Comparison of ENCODE assay signal across 7 mouse cellular contexts in the genomic region with DNA sequence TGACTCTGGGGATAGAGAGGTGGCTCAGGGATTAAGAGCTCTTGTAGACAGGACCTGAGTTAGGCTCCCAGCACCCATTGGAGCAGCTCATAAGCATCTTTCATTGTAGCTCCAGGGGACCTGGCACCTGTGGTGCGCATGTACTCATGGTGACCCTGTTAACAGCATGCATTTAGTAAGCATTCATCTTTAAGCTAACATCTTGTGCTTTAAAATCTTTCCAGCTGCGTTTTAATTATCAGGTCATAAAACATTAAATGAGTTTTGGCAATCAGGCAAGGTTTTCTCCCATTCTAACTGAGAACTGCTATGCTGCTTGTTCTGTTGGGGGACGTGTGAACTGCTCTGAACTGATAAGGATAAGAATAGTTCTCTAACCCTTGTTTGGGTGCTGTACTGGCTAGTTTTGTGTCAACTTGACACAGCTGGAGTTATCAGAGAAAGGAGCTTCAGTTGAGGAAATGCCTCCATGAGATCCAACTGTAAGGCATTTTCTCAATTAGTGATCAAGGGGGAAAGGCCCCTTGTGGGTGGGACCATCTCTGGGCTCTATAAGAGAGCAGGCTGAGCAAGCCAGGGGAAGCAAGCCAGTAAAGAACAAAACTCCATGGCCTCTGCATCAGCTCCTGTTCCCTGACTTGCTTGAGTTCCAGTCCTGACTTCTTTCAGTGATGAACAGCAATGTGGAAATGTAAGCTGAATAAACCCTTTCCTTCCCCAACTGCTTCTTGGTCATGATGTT.
DNase-seq lines count a peak whose midpoint lies in the region; ATAC-seq and TF ChIP-seq lines count a peak whose summit lies in the region.
"Not testable (repeated sequence)": the region's sequence is repeated elsewhere in the genome, so short reads cannot be mapped to it uniquely, and the experiment has no call there.

No protein-coding gene starts in this region.

- peaks cover 41% of the 10 kb centered on the region for H3K4me1 ChIP-seq in G1E (ENCODE audit: insufficient read depth, low read depth, low read length)
- peaks cover 78% of the 10 kb centered on the region for H3K4me1 ChIP-seq in liver, embryonic 12.5 days
- peaks cover 58% of the 10 kb centered on the region for H3K4me1 ChIP-seq in liver, embryonic 15.5 days (replicated peaks)
- peaks cover 14% of the 10 kb centered on the region; the same call in 1 of the 2 replicates for H3K4me1 ChIP-seq in neural tube, embryonic 13.5 days (replicated peaks)

- H3K27me3 ChIP-seq in G1E (ENCODE audit: insufficient read depth, low read length); liver, embryonic 12.5 days (replicated peaks); liver, embryonic 15.5 days; neural tube, embryonic 13.5 days: not testable (repeated sequence)

- DNase-seq in G1E (ENCODE audit: low spot score): not testable (repeated sequence)
- peak; percentile 51 for DNase-seq in c-Kit-positive CD71-positive TER-119-negative erythroid progenitor cells, embryonic 14.5 days (ENCODE audit: low read depth)

- WGBS in liver, embryonic 12.5 days (ENCODE audit: insufficient replicate concordance): 45% methylated on average over 3 of the region's 3 CpGs
- 35% methylated on average over 3 of the region's 3 CpGs for WGBS in liver, embryonic 15.5 days (ENCODE audit: insufficient replicate concordance)
- WGBS in neural tube, embryonic 13.5 days: 70% methylated on average over 3 of the region's 3 CpGs

- TF ChIP-seq CTCF in G1E (IDR thresholded peaks at IDR 0.05; ENCODE audit: low read depth, low read length): not testable (repeated sequence)

- H3K9me3 ChIP-seq in G1E (replicated peaks); liver, embryonic 12.5 days (replicated peaks); liver, embryonic 15.5 days (replicated peaks); neural tube, embryonic 13.5 days: not testable (repeated sequence)

- peak overlapping the region; percentile 81 for H3K27ac ChIP-seq in liver, embryonic 12.5 days
- H3K27ac ChIP-seq in liver, embryonic 15.5 days (replicated peaks): peak overlapping the region; percentile 73
- H3K27ac ChIP-seq in neural tube, embryonic 13.5 days (replicated peaks): not testable (repeated sequence)

- peak overlapping the region; percentile 37 for H3K4me2 ChIP-seq in liver, embryonic 12.5 days
- not testable (repeated sequence) for H3K4me2 ChIP-seq in liver, embryonic 15.5 days; neural tube, embryonic 13.5 days

- peaks cover 19% of the 10 kb centered on the region for H3K36me3 ChIP-seq in G1E (replicated peaks)
- H3K36me3 ChIP-seq in liver, embryonic 12.5 days; liver, embryonic 15.5 days (replicated peaks); neural tube, embryonic 13.5 days: not testable (repeated sequence)

- ATAC-seq in G1E (ENCODE audit: extremely low read depth, insufficient number of reproducible peaks, low FRiP score, poor library complexity, severe bottlenecking): peak; percentile 87
- peak; percentile 37; the same call in 1 of the 2 replicates for ATAC-seq in erythroid progenitor cell, adult 5-6 weeks (replicated peaks; ENCODE audit: low FRiP score, poor library complexity, severe bottlenecking)
- peak; percentile 86 for ATAC-seq in liver, embryonic 12.5 days
- ATAC-seq in liver, embryonic 15.5 days (ENCODE audit: insufficient read depth): peak; percentile 82
- peak; percentile 93 for ATAC-seq in megakaryocyte progenitor cell, adult 5-6 weeks (replicated peaks; ENCODE audit: poor library complexity)
- ATAC-seq in neural tube, embryonic 13.5 days (ENCODE audit: low read depth): peak; percentile 48; the same call in 1 of the 2 replicates

- not testable (repeated sequence) for H3K4me3 ChIP-seq in G1E (ENCODE audit: low read depth, low read length); liver, embryonic 12.5 days; liver, embryonic 15.5 days (replicated peaks); neural tube, embryonic 13.5 days

- not testable (repeated sequence) for H3K9ac ChIP-seq in liver, embryonic 12.5 days; liver, embryonic 15.5 days; neural tube, embryonic 13.5 days

Comparison
In these comparisons a context has a peak if more than half of its experiments do, and no peak if none do; other contexts are left out.
1. ATAC-seq: peak in every context shown above with its lines; median percentile 93 in megakaryocyte progenitor cell, adult 5-6 weeks; 87 in G1E; 86 in liver, embryonic 12.5 days; 82 in liver, embryonic 15.5 days; 48 in neural tube, embryonic 13.5 days; 37 in erythroid progenitor cell, adult 5-6 weeks.